ENCODE assay signal across 8 mouse cellular contexts in the genomic region with DNA sequence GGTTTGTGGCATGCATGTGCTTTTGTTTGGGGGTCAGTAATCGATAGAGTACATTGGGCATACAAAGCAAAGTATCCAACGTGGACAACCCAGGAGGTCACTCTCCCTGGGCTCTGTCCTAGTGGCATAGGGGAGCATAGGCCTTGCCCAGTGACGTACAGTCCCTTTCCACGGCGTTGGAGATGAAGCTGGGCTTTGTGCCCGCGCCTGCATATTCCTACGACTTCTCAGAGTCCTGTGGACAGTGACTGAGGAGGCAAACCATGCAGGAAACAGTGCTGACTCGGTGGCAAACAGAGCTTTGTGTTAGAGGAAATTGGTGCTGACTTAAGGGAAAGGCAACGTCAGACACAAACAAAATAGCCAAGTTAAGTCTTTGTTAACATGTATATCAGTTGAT. TPM values are rescaled to one million over a fixed set of nuclear protein-coding genes. Genes with fewer than 3 reads are reported as not detected.
DNase-seq lines count a peak whose midpoint lies in the region; ATAC-seq and TF ChIP-seq lines count a peak whose summit lies in the region.

No protein-coding gene starts in this region.

- WGBS in kidney, embryonic 16.5 days = 61% methylated on average over 10 of the region's 10 CpGs
- 68% methylated on average over 10 of the region's 10 CpGs for WGBS in neural tube, embryonic 12.5 days

- H3K4me1 ChIP-seq in kidney, embryonic 16.5 days (ENCODE audit: insufficient read depth, low read length) = peaks cover 15% of the 10 kb centered on the region
- peaks cover 28% of the 10 kb centered on the region for H3K4me1 ChIP-seq in bone marrow macrophage, adult 2 months (ENCODE audit: control insufficient read depth, insufficient read depth, low read length)
- peaks cover 14% of the 10 kb centered on the region for H3K4me1 ChIP-seq in neural tube, embryonic 12.5 days

- H3K9ac ChIP-seq in kidney, embryonic 16.5 days (replicated peaks; ENCODE audit: low read length) = peak overlapping the region; percentile 100
- H3K9ac ChIP-seq in neural tube, embryonic 12.5 days = peak overlapping the region; percentile 98; the same call in 1 of the 2 replicates

- TF ChIP-seq POLR2A in bone marrow macrophage, adult 2 months (IDR thresholded peaks at IDR 0.05; ENCODE audit: borderline replicate concordance, low read depth, low read length) = no peak

- no peaks in the 10 kb centered on the region for H3K9me3 ChIP-seq in kidney, embryonic 16.5 days (ENCODE audit: low read length)
- no peaks in the 10 kb centered on the region for H3K9me3 ChIP-seq in neural tube, embryonic 12.5 days

- TF ChIP-seq CTCF in bone marrow macrophage, adult 2 months (IDR thresholded peaks at IDR 0.05; ENCODE audit: low read depth, low read length) = no peak

- peaks cover 46% of the 10 kb centered on the region for H3K36me3 ChIP-seq in kidney, embryonic 16.5 days (ENCODE audit: insufficient read depth, low read length)
- peaks cover 42% of the 10 kb centered on the region for H3K36me3 ChIP-seq in neural tube, embryonic 12.5 days

- ATAC-seq in kidney, embryonic 16.5 days (ENCODE audit: low FRiP score, low TSS enrichment) = no peak
- no peak for ATAC-seq in neural tube, embryonic 12.5 days (ENCODE audit: low FRiP score, low read depth)

- H3K4me2 ChIP-seq in kidney, embryonic 16.5 days (replicated peaks; ENCODE audit: low read depth, low read length) = peak overlapping the region; percentile 90
- H3K4me2 ChIP-seq in neural tube, embryonic 12.5 days (replicated peaks) = peak overlapping the region; percentile 77

- no peak for DNase-seq in kidney, postnatal 10 days
- peak; percentile 53 for DNase-seq in induced T-regulatory cell, adult 2 months (ENCODE audit: low read depth)
- no peak for DNase-seq in right cerebral cortex, postnatal 14 days
- no peak for DNase-seq in spleen, postnatal 10 days (ENCODE audit: low spot score in 2 of 2)
- no peak for DNase-seq in frontal cortex, postnatal 25 days (ENCODE audit: low spot score in 2 of 2)

- H3K4me3 ChIP-seq in kidney, embryonic 16.5 days (ENCODE audit: low read length) = peak overlapping the region; percentile 100
- peak overlapping the region; percentile 96 for H3K4me3 ChIP-seq in bone marrow macrophage, adult 2 months (ENCODE audit: insufficient read depth, low read length)
- H3K4me3 ChIP-seq in neural tube, embryonic 12.5 days = no peak overlapping the region

- no peaks in the 10 kb centered on the region for H3K27me3 ChIP-seq in kidney, embryonic 16.5 days (ENCODE audit: insufficient read depth, low read length)
- H3K27me3 ChIP-seq in neural tube, embryonic 12.5 days (replicated peaks) = no peaks in the 10 kb centered on the region

- H3K27ac ChIP-seq in kidney, embryonic 16.5 days (ENCODE audit: low read length) = 0 out of 2 replicates have a peak overlapping the region, but pooled peaks have one; percentile 94
- peak overlapping the region; percentile 49 for H3K27ac ChIP-seq in bone marrow macrophage, adult 2 months (ENCODE audit: insufficient read depth, low read depth, low read length)
- H3K27ac ChIP-seq in neural tube, embryonic 12.5 days = no peak overlapping the region

RNA-seq across cellular contexts. Expression of a gene that starts 1.8 kb away (rescaled TPM):
- 1,478 and 1,498 TPM in 2 replicates for polyA plus RNA-seq in kidney, embryonic 16.5 days (2015; fragmentation: Nextera tagmentation; extraction: Ambion mirVana)
- 1,167 and 1,228 TPM in 2 replicates for polyA plus RNA-seq in bone marrow macrophage, adult 2 months (2012; ENCODE audit: insufficient read depth, insufficient read length, missing spikeins)
- polyA plus RNA-seq in neural tube, embryonic 12.5 days (2016; fragmentation: Nextera tagmentation; extraction: Ambion mirVana) = 867 and 933 TPM in 2 replicates

RNA-seq across cellular contexts. Expression of a gene that starts 19.1 kb away (rescaled TPM):
- polyA plus RNA-seq in kidney, embryonic 16.5 days (2015; fragmentation: Nextera tagmentation; extraction: Ambion mirVana) = 36.3 and 37.0 TPM in 2 replicates
- polyA plus RNA-seq in bone marrow macrophage, adult 2 months (2012; ENCODE audit: insufficient read depth, insufficient read length, missing spikeins) = 18.5 and 18.7 TPM in 2 replicates
- polyA plus RNA-seq in neural tube, embryonic 12.5 days (2016; fragmentation: Nextera tagmentation; extraction: Ambion mirVana) = 38.2 and 38.6 TPM in 2 replicates

RNA-seq across cellular contexts. Expression of a gene that starts 20.2 kb away (rescaled TPM):
- not detected in 2 replicates for polyA plus RNA-seq in kidney, embryonic 16.5 days (2015; fragmentation: Nextera tagmentation; extraction: Ambion mirVana)
- not detected in 2 replicates for polyA plus RNA-seq in bone marrow macrophage, adult 2 months (2012; ENCODE audit: insufficient read depth, insufficient read length, missing spikeins)
- 0.08 and 0.17 TPM in 2 replicates for polyA plus RNA-seq in neural tube, embryonic 12.5 days (2016; fragmentation: Nextera tagmentation; extraction: Ambion mirVana)

RNA-seq across cellular contexts. Expression of a gene that starts 37.4 kb away (rescaled TPM):
- polyA plus RNA-seq in kidney, embryonic 16.5 days (2015; fragmentation: Nextera tagmentation; extraction: Ambion mirVana) = not detected in 2 replicates
- not detected in 2 replicates for polyA plus RNA-seq in bone marrow macrophage, adult 2 months (2012; ENCODE audit: insufficient read depth, insufficient read length, missing spikeins)
- not detected in 2 replicates for polyA plus RNA-seq in neural tube, embryonic 12.5 days (2016; fragmentation: Nextera tagmentation; extraction: Ambion mirVana)

RNA-seq across cellular contexts. Expression of a gene that starts 59.6 kb away (rescaled TPM):
- polyA plus RNA-seq in kidney, embryonic 16.5 days (2015; fragmentation: Nextera tagmentation; extraction: Ambion mirVana) = 5.3 and 7.9 TPM in 2 replicates
- polyA plus RNA-seq in bone marrow macrophage, adult 2 months (2012; ENCODE audit: insufficient read depth, insufficient read length, missing spikeins) = 59.9 and 65.4 TPM in 2 replicates
- polyA plus RNA-seq in neural tube, embryonic 12.5 days (2016; fragmentation: Nextera tagmentation; extraction: Ambion mirVana) = 7.4 and 7.8 TPM in 2 replicates
